Mouse (Mus musculus): ENCODE results near the gene Gdpd5.

DNA sequence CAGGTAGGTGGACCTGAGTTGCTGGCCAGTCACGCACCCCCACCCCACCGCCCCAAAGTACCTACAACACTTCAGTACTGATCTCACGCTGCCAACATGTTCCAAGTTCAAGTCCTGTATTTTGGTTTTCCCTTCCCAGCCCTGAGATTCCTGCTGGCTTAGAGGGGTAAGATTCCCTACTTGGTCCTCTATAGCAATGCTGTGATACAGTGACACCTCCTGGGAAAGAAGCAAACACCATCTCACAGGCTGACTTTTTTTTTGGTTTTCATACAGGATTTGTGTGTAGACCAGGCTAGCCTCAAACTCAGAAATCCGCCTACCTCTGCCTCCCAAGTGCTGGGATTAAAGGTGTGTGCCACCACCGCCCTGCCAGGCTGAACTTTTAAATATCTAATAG lies 96.0 kb downstream of the Gdpd5 start:
- TF ChIP-seq CTCF (IDR thresholded peaks at IDR 0.05; ENCODE audit: low read depth) = peak; percentile 31
- no peak for TF ChIP-seq EP300 (optimal IDR thresholded peaks at IDR 0.05)
